Mouse (Mus musculus): ENCODE measurements around the gene Klhl24.

The Klhl24 gene

DNA sequence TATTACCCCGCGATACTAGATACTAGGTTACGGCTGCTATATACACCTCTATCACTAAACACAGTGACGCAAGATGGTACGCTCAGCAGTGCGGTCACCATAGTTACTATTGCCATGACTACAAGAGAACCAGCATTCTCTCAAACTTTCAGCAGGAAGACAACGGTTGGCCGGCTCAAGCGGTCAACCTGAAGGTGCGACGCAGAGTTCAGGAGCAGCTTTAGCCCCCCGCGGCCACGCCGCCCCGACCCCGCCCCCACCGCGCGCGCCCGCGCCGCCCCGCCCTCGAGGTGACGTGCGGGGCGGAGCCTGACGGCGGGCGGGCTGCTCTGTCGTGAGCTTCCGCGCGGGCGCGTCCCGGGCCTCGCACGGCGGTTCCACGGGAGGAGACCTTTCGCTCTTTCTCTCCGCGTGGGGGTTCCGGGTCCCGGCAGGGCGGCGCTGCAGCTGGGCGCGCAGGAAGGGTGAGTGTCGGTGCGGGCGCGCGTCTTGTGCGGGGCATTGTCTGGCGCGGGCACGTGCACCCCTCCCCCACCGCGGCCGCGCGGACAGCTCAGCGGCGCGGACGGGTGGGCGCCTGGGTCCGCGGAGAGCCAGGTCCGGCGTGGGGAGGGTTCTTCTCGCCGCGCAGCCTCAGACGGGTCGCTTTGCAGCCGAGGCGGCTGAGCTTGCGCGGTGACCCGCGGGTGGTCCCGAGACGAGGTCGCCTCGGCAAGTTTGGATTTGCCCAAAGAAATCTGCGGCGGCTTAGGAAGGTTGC is 43.6 kb downstream of the Klhl24 start, which contains the start of gene Yeats2:
Gene Yeats2, plus strand, starts transcription at position 292 of the 760 bp plus-strand sequence.
- DNase-seq (ENCODE audit: extremely low read depth, low read depth) = peak; percentile 64

DNA sequence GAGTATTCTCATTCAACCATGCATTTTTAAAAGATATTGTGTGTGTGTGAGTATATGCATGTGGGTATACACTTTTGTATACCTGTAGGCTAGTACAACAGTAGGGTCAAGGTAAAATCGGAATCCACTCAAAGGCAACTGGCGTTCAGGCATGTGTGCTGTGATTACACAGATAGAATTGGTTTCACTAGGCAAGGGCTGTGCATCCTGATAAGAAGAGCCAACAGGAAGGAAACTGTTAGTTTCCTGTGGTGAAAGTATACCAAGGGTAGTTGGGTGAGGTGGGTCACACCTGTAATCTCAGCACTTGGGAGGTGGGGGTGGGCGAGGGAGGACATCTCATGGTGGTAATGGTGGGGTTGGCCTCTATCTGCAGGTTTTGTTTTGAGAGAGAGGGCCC is 47.2 kb downstream of the Klhl24 start:
- no peak for DNase-seq (ENCODE audit: extremely low read depth, low read depth)

DNA sequence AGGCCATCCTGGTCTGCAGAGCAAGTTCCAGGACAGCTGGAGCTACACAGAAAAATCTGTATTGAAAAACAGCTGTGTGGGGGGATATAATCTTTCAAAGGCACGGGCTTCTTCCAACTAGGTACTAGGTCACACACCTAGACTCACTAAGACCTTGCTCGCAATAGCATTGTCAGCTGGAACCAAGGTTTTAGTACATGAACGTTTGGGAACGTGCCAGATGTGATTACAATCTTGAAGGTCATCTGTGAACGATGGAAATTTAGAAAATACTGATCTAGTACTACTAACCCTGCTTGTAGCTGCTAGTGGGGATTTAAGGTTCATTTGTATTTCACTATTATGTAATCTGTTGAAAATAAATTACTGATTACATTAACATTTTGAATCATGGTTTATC is 54.6 kb downstream of the Klhl24 start:
- DNase-seq (ENCODE audit: extremely low read depth, low read depth) = no peak

DNA sequence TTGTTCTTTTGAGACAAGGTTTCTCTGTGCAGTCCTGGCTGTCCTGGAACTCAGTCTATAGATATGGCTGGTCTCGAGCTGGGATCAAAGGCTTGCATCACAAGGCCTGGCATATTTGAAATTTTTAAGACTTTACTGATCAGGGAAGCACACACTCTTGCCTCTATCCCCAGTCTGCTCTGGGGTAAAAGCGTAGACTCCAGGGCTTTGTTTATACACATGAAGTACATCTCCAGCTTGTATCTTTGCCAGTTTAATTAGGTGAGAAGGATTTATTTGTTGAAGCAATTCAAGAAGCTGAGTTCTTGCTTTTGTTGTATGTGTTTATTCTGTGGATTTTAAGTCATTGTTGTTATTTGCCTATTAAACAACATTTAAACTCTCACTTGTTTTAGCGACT is 56.4 kb downstream of the Klhl24 start:
- DNase-seq (ENCODE audit: extremely low read depth, low read depth) = no peak

DNA sequence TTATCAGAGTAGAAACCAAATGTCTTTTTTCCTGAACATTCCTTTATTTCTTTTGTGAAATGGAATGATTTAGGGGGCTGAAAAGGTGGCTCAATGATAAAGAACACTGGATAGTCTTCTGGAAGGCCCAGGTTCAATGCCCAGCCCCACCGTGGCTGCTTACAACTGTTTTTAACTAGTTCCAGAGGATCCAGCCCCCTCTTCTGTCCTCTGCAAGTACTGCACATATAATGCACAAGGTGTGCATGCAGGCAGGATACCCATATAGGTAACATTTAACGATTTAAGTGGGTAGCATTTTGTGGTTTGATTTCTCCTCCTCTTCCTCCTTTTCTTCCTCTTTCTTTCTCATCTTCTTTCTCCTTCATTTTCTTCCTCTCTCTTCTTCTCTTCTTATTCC is 62.8 kb downstream of the Klhl24 start:
- no peak for DNase-seq (ENCODE audit: extremely low read depth, low read depth)

DNA sequence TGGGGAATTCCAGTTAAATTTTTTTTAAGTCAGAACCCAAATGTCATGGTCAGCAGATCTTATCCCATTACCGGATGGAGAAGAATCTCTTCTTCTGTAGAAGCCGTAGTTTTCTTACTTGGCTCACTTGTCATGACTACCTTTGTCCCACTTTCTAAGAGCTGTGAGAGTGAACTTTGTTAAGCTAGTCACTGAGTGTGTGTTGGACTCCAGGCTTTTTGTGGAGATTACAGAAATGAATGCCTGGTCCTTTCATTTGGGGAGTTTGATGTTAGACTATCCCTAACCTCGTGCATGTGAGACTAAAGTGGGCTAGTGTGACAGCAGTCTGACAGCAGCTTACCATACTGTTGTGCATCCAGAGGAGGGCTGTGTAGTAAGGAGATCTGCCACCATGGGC is 71.7 kb downstream of the Klhl24 start:
- no peak for DNase-seq (ENCODE audit: extremely low read depth, low read depth)

DNA sequence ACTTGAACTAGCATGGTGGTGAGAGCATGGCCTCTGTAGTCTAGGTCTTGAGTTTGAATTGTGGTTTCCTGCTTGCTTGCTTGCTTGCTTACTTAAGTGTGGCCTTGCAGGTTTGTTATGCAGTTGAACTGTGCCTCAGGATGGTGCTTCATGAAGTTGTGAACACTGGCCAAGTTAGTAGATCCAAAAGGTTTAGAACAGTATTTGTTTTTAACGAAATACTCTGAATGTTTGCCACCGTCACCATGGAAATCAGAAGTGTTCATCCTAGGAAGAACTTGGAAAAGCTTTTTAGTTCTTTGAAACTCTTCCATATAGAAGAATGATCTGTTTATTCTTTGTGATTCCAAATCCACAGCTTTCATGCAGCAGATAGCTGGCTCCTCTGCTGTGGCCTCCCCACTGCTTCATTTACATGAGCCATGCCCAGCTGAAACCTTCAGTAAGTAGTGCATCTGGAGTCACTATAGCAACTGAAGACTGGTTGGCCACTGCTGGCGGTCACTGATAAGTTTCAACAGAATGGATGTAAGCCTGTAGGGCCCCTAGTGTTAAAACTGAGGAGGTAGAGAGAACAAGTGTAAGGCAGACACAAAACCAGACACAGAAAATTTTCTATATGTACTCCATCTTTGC is 72.2 kb downstream of the Klhl24 start:
- no peak for DNase-seq (ENCODE audit: extremely low read depth, low read depth)
